Mouse (Mus musculus) liver, adult 2 months (tissue): ENCODE results near the gene Sh3rf1.

Experiments used
- CTCF ChIP-seq: fragments of 200-500 bp; IDR thresholded peaks from 2 replicates; pipeline ENCODE4 v1.5.1; 2011; ENCODE audit warnings: low read depth, low read length, control low read depth
- POLR2A ChIP-seq: fragments of 200-500 bp; IDR thresholded peaks from 2 replicates; pipeline ENCODE4 v1.6.1; 2011; ENCODE audit warnings: low read length, control low read depth; ENCODE audit not compliant: insufficient read depth; ENCODE audit errors: extremely low read depth

- no peak for TF ChIP-seq CTCF
- no peak for TF ChIP-seq POLR2A
Observed at GRCm38 (mm10) chr8:61185274-61186198, 38.1 kb upstream of the Sh3rf1 start.
